Mouse (Mus musculus) splenic B cell, adult 2 months (primary cell): ENCODE measurements around the gene Tiam1.

Experiments
- DNase-seq: peaks from one replicate; pipeline ENCODE4 v3.0.0-alpha.2; 2011; ENCODE audit warnings: low read depth, low spot score
- H3K27me3 ChIP-seq: 2 replicates; pipeline ENCODE4 v1.6.1; 2012; ENCODE audit warnings: mild to moderate bottlenecking, low read length, moderate library complexity, mixed read lengths; ENCODE audit not compliant: control insufficient read depth, poor library complexity, insufficient read depth, severe bottlenecking
- H3K36me3 ChIP-seq: 2 replicates; pipeline ENCODE4 v1.6.1; 2012; ENCODE audit warnings: mild to moderate bottlenecking, low read length, moderate library complexity, mixed read lengths; ENCODE audit not compliant: control insufficient read depth, poor library complexity, insufficient read depth, severe bottlenecking

The Tiam1 gene

DNA sequence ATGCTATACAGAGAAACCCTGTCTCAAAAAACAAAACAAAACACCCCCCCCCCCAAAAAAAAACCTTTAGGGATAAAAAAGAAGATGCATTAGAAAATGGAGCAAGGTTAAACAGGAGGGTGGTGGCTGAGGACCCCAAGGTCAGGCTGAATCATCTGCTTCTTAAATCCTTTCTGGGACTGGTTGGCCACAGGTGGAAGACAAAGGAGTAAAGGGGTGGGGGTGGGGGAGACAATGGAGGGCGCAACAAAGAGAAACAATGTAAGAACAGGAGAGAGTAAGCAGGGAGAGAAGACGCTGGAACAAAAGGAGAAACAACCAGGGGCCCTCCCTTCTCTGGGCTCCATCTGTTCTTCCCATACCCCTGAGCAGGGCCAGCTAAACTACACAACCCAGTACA is 21.9 kb upstream of the Tiam1 start:
- Histone ChIP-seq H3K27me3 (no peaks in the 10 kb centered on the region), H3K36me3 (no peaks in the 10 kb centered on the region)
- no peak for DNase-seq

DNA sequence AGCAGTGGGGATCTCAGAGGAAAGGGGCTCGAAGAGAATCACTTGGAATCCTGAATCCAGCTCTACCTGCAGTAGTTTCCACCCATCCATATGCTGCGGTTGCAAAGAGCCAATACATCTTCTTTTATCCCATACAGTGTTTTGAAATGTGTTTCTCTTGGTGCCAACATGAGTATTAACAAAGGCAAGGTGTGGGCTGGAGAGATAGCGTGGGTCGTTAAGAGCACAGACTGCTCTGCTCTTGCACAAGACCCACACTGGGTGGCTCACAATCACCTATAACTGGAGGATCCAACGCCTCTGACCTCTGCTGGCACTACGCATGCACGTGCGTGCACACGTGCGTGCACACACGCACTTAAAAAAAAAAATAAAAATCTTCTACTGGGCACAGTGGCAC is 21.4 kb upstream of the Tiam1 start:
- Histone ChIP-seq H3K27me3 (no peaks in the 10 kb centered on the region), H3K36me3 (no peaks in the 10 kb centered on the region)
- DNase-seq = no peak

DNA sequence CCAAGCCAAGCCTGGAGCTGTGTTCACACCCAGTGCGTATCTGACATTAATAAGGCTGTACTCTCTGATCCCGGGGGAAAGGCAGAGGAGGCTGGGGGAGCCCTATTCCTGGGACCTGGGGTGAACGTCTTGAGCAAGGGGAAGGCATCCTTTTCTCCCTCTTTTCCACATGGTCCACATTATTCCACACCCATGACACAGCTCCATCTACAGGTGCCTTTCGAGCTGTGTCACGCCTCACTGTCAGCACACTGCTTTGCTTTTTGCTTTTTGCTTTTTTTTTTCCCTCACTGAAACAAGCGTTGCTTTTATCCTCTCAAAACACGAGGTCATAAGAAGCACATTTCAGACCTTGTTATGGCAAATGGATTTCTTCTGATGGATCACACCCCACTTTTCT is 11.5 kb upstream of the Tiam1 start:
- DNase-seq = no peak
- H3K36me3 ChIP-seq = no peaks in the 10 kb centered on the region
- H3K27me3 ChIP-seq = no peaks in the 10 kb centered on the region

DNA sequence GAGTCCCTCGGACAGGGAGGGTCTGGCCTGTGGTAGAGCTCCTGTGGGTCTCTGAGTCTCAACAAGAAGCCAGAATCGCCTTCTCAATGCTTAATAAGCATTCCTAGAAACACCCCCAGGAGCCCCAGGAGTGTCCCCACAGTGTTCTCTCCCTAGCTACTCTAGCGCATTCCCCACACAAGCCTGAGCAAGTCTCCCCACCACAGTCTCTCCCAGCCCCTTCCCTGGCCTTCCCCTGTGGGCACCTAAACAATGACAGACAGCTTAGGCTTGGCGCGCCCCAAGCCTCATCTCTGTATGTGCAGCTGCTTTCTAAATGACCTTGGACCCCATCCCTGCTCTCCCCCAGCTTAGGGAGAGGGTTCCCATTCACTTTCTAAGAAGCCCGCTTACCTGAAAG is 7.3 kb upstream of the Tiam1 start:
- no peak for DNase-seq
- H3K36me3 ChIP-seq = no peaks in the 10 kb centered on the region
- no peaks in the 10 kb centered on the region for H3K27me3 ChIP-seq

DNA sequence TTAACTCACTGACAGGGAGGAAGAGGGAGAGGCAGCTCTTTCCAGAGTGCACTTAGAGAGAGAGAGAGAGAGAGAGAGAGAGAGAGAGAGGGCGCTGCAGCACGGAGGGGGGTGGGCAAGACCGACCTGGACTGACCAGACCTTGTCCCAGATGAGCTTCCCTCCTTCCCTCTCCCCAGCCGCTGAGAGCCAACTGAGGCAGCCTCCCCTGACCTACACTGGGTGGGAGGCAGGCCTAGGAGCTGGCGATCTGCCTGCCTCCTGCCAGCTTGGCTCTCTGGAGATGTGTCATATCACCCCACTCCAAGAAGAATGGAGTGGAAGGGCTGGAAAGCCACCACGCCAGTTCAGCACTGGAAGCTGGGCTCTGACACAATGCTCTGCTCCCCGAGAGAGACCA is 6.6 kb upstream of the Tiam1 start:
- DNase-seq = no peak
- no peaks in the 10 kb centered on the region for H3K36me3 ChIP-seq
- no peaks in the 10 kb centered on the region for H3K27me3 ChIP-seq

DNA sequence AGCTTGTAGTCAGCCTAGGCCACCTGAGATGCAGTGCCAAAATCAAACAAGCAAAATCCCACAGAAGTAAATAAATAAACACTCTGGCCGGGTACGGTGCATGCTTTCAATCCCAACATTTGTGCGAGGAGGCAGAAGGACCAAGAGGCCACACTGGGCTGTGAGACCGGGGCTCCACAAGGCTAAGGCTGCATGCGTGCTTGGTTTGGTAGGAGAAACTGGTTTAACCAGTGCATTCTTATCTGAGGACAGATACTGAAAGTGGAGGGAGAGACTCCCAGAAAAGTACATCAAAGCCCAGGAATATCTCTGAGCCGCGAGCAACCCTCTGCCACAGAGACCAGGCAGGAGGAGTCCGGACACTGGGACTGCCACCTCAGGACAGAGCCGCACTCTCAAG is 5.8 kb upstream of the Tiam1 start:
- Histone ChIP-seq H3K27me3 (no peaks in the 10 kb centered on the region), H3K36me3 (no peaks in the 10 kb centered on the region)
- DNase-seq = no peak

DNA sequence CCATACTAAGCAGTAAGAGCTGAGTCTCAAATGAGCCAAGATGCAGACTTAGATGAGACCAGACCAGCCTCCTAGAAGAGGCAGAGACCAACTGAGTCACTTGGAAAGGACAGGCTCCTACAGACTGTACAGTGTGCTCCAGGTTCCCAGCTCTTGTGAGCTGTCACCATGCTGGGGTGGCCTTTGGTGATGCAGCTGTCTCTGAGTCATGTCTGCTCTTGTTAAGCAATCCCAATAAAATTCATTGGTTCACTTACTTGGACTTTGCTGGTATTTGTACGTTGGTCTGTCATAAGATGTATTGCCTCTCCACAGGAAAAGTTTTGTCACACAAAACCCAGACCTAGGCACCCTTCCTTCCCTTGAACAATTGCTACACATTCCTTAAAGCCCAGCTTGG is 1.7 kb upstream of the Tiam1 start:
- DNase-seq = no peak
- Histone ChIP-seq H3K27me3 (no peaks in the 10 kb centered on the region), H3K36me3 (no peaks in the 10 kb centered on the region)

DNA sequence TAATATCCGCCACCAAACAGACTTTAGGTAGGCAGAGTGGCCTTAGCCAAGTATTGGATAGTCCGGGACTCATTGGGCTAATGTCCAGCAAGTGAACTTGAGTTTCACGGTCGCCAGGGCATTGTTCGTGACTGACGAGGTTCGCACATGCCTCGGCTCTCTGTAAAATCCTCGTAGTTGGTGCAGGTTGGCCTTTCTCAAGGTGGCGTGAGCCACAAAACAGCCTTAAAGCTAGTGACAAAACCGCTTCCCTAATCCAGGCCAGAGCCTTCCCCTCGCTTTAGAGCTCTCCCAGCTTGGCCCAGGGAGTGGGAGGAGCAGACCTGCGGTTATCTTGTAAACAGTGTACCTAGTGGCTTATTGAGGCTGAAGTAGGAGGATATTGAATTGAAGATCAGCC is 972 bp upstream of the Tiam1 start:
- DNase-seq = no peak
- Histone ChIP-seq H3K27me3 (no peaks in the 10 kb centered on the region), H3K36me3 (no peaks in the 10 kb centered on the region)

DNA sequence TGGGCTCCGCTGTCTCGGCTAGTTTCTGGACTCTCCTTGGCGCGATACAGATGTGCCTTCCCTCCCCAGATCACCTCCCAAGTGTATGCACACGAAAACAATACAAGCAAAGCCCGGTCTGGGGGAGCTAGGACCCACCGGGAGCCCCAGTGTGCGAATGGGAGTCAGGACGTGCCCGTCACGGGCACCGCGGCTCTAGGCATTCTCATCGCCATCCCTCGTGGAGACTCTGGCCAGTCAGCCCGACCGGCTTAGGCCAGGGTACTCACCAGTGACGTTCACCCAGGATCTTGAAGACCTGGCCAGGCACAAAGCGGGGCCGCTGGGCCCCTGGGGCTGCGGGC is 181 bp downstream of the Tiam1 start:
- Histone ChIP-seq H3K36me3 (no peaks in the 10 kb centered on the region), H3K27me3 (no peaks in the 10 kb centered on the region)
- DNase-seq = no peak

DNA sequence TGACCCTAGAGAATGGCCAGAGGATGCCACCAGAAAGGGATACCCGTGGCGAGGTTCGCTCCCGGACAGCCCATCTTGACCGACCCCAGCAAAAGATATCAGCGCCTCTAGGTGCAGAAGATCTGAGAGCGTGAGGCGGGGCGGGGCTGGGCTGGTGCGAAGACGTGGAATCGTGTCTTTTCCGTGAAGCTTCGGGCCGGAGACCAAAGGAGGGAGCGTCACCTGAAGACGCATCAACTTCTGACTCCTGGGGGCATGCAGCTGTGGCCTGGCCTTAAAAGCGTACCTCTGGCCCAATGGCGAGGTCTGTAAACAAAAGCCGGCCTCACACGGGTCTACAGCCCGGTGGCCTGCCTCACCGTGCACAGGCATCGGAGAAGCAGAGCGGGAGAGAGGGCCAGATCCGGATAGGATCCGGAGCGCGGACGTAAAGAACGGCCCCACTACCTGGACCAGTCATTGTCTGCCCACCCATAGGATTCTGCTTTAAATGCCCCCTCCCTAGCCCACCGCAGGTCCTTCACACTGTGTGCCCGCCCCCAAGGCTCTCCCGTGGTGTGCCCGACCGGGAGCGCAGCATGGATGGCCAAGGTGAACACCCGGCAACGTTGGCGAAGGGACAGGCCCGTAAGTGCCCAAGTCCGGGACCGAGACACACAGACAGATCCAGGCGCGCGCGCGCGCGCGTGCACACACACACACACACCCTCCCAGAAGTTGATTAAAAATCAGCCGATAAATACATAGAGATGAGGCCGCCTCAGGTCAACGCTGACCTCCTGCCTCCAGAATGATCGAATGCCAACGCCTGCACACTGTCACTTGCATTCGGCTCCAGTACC is 774 bp downstream of the Tiam1 start:
- Histone ChIP-seq H3K27me3 (no peaks in the 10 kb centered on the region), H3K36me3 (no peaks in the 10 kb centered on the region)
- peak; percentile 38 for DNase-seq

DNA sequence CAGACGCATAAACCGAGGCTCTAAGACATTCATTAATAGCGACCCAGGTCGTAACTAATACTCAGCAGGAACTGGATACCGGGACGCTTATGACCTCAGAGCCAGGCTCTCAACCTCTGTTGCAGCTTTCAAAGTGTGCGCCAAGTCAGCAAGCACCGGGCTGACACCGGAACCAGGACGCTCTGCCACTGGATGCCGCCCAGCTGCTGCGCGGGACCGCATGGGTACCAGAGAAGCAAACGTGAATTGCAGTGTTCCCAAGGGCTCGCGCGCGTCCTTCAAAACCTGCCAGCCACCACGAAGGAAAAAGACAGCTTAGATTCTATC is 1.4 kb downstream of the Tiam1 start:
- Histone ChIP-seq H3K36me3 (no peaks in the 10 kb centered on the region), H3K27me3 (no peaks in the 10 kb centered on the region)
- DNase-seq = peak; percentile 19

DNA sequence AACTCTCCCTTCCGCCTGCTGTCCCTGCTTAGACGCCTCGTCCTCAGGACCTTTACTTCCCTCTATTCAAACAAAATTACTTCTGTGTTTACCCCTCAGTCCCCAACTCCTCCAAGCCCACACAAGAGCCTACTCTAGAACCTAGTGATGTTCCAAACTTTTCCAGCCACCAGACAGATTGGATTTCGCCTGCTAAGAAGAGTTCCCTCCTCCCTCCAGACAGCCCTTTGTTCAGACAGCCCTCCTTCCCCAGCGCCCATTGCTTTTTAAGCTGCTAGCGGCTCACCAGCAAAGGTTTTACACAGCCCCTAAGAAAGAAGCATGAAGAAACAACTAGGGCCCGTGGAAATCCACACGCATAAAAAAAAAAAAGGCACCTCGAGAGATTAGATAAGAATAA is 2.0 kb downstream of the Tiam1 start:
- no peaks in the 10 kb centered on the region for H3K36me3 ChIP-seq
- no peaks in the 10 kb centered on the region for H3K27me3 ChIP-seq
- no peak for DNase-seq

DNA sequence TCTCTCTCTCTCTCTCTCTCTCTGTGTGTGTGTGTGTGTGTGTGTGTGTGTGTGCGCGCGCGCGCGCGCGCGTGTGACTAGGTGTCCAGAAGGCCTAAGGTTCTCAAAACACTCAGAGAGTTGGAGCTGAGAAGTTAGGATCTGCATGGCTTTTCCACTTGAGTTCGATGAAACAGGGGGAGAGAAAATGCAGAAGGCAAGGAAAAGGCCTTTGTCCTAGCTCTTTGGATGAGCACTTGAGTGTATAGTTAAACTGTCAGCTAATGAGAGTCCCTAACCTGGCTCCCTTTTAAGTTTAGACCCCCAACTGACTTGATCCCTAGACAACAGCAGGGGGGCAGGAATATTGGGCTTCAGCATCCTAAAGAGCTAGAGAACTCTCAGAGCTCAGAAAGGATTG is 3.0 kb downstream of the Tiam1 start:
- DNase-seq = no peak
- Histone ChIP-seq H3K27me3 (no peaks in the 10 kb centered on the region), H3K36me3 (no peaks in the 10 kb centered on the region)

DNA sequence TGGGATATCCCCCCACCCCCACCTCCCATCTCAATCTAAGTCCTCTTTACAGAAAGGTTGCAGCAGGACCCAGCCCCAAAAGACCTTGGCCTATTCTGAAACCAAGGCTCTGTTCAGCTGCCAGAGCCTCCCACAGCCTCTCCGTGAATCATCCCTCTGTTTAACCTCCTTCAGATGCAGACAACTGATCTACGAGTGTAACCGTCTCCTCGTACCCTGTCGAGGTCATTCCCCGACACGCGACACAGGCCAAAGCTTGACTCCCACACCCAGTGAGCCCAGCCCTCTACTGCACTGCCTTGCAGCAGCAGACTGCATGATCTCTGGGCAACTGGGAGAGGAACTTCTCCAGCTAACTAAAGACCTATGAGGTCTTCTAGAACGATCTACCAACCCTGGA is 3.9 kb downstream of the Tiam1 start:
- H3K36me3 ChIP-seq = no peaks in the 10 kb centered on the region
- H3K27me3 ChIP-seq = no peaks in the 10 kb centered on the region
- no peak for DNase-seq

DNA sequence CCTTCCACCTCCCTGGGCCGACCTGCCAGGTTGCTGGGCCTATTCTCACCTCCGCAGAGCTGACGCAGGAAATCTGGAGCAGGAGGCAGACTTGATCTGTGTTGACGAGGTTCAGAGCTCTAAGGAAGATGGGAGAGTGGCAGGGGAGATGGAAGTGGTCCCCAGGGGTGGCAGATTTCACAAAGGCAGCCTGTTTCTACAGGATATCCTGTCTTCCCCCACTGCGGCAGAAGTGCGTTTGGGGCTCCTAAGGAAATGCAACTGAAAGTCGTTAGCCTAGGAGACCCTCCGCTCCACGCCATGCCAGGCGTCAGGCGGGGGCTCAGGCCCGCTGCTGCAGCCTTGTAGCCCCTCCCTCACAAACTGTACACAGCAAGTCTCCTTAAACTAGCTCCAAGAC is 5.4 kb downstream of the Tiam1 start:
- DNase-seq = no peak
- no peaks in the 10 kb centered on the region for H3K27me3 ChIP-seq
- H3K36me3 ChIP-seq = no peaks in the 10 kb centered on the region

DNA sequence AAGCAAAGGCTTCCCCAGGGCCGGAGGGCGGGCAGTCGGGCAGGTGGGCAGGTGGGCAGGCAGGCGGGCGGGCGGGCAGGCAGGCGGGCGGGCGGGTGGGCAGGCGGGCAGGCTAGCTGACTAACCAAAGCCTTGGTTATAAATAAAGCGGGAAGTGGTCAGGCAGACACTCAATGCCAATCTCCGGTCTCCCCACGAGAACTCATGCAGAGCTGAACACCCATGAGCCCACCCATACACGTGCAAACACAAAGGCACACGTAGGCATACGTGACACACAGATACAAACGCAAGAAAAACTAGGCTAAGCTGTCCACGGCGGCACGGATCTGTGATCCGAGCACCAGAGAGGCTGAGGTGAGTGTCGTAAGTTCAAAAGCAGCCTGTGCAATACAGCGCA is 6.4 kb downstream of the Tiam1 start:
- no peaks in the 10 kb centered on the region for H3K27me3 ChIP-seq
- DNase-seq = no peak
- no peaks in the 10 kb centered on the region for H3K36me3 ChIP-seq
